Mouse (Mus musculus) embryonic facial prominence, embryonic 14.5 days (tissue): ENCODE data around the gene Necab2. TPM values are rescaled to one million over a fixed set of nuclear protein-coding genes. Genes with fewer than 3 reads are reported as not detected.
A peak's percentile ranks its signal among the peaks of the same experiment; 100 is the strongest.

ENCODE experiments used
- ATAC-seq: fragments of 200-750 bp; cut with Nextera tagmentation; 2 replicates; pipeline ENCODE4 v1.8.0; 2017; ENCODE audit warnings: low read depth, moderate number of reproducible peaks, moderate TSS enrichment
- DNase-seq: peaks from one replicate; pipeline ENCODE4 v3.0.0-alpha.2; 2015; ENCODE audit warnings: low spot score
- H3K27ac ChIP-seq: fragments of 300-500 bp; sonication (generic); replicated peaks from 2 replicates; pipeline ENCODE4 v1.5.1; 2014; ENCODE audit warnings: low read depth, mild to moderate bottlenecking, low read length, moderate library complexity
- H3K27me3 ChIP-seq: fragments of 300-500 bp; sonication (generic); replicated peaks from 2 replicates; pipeline ENCODE4 v1.6.1; 2014; ENCODE audit warnings: low read length; ENCODE audit not compliant: control insufficient read depth, insufficient read depth
- H3K36me3 ChIP-seq: fragments of 300-500 bp; sonication (generic); 2 replicates; pipeline ENCODE4 v1.6.1; 2014; ENCODE audit warnings: low read length, mixed read lengths; ENCODE audit not compliant: control insufficient read depth, insufficient read depth
- H3K4me1 ChIP-seq: fragments of 300-500 bp; sonication (generic); 2 replicates; pipeline ENCODE4 v1.6.1; 2014; ENCODE audit warnings: antibody characterized with exemption, low read length; ENCODE audit not compliant: control insufficient read depth, insufficient read depth
- H3K4me2 ChIP-seq: fragments of 300-500 bp; sonication (generic); 2 replicates; pipeline ENCODE4 v1.6.1; 2014; ENCODE audit warnings: low read depth, mild to moderate bottlenecking, low read length, moderate library complexity, mixed read lengths
- H3K4me3 ChIP-seq: fragments of 300-500 bp; sonication (generic); 2 replicates; pipeline ENCODE4 v1.5.1; 2014; ENCODE audit warnings: low read depth, mild to moderate bottlenecking, low read length
- H3K9ac ChIP-seq: fragments of 300-500 bp; sonication (generic); 2 replicates; pipeline ENCODE4 v1.6.1; 2014; ENCODE audit warnings: low read depth, mild to moderate bottlenecking, low read length, moderate library complexity, mixed read lengths
- H3K9me3 ChIP-seq: fragments of 300-500 bp; sonication (generic); 2 replicates; pipeline ENCODE4 v1.6.1; 2016; ENCODE audit warnings: low read length; ENCODE audit not compliant: control insufficient read depth
- WGBS: fragments of 180-500 bp; shearing (Covaris S2); extraction: QIAGEN DNeasy Blood & Tissue Kit; methylation state at CpG from one replicate; pipeline ENCODE4 v1.1.7; 2014; 5-methylcytosine and 5-hydroxymethylcytosine counted together
- polyA plus RNA-seq: library from polyadenylated mRNA; unstranded; fragments of >200 nt; fragmentation: Nextera tagmentation; extraction: Ambion mirVana; gene quantifications from 2 replicates; pipeline ENCODE4 v1.2.1, GENCODE M21; 2014

The Necab2 gene
- polyA plus RNA-seq, 1 experiment from 2014 or later = 3.2 TPM

- no peak for DNase-seq
Measured at GRCm38 (mm10) chr8:119412037-119412734, 34.3 kb upstream of the Necab2 start.

GRCm38 (mm10) chr8:119412735-119413498, 33.6 kb upstream of the Necab2 start:
- H3K4me1 ChIP-seq = no peaks in the 10 kb centered on the region
- no peak overlapping the region for H3K27ac ChIP-seq
- ATAC-seq (peak; percentile 71), DNase-seq (peak; percentile 87)
- H3K36me3 ChIP-seq = peaks cover 34% of the 10 kb centered on the region
- peak overlapping the region; percentile 47 for H3K4me2 ChIP-seq
- H3K4me3 ChIP-seq = no peak overlapping the region
- no peaks in the 10 kb centered on the region for H3K27me3 ChIP-seq
- WGBS = 10% methylated on average over 18 of the region's 18 CpGs
- H3K9ac ChIP-seq = peak overlapping the region; percentile 34
- no peaks in the 10 kb centered on the region for H3K9me3 ChIP-seq

More at GRCm38 (mm10) chr8:119412037-119412734, 34.3 kb upstream of the Necab2 start:
- peak overlapping the region; percentile 47; the same call in 1 of the 2 replicates for H3K4me2 ChIP-seq
- no peak overlapping the region for H3K4me3 ChIP-seq
- peaks cover 40% of the 10 kb centered on the region for H3K36me3 ChIP-seq
- whole genome bisulfite sequencing = 62% methylated on average over 9 of the region's 10 CpGs
- ATAC-seq = no peak
- no peaks in the 10 kb centered on the region for H3K27me3 ChIP-seq
- H3K9ac ChIP-seq = 0 out of 2 replicates have a peak overlapping the region, but pooled peaks have one; percentile 6
- no peaks in the 10 kb centered on the region for H3K9me3 ChIP-seq
- H3K27ac ChIP-seq = no peak overlapping the region
- H3K4me1 ChIP-seq = no peaks in the 10 kb centered on the region

GRCm38 (mm10) chr8:119413605-119414004, 32.9 kb upstream of the Necab2 start:
- no peak overlapping the region for H3K9ac ChIP-seq
- WGBS = 80% methylated on average over 10 of the region's 10 CpGs
- no peaks in the 10 kb centered on the region for H3K27me3 ChIP-seq
- H3K9me3 ChIP-seq = no peaks in the 10 kb centered on the region
- H3K4me2 ChIP-seq = no peak overlapping the region
- H3K4me1 ChIP-seq = no peaks in the 10 kb centered on the region
- no peak for ATAC-seq
- peaks cover 27% of the 10 kb centered on the region for H3K36me3 ChIP-seq
- no peak for DNase-seq
- no peak overlapping the region for H3K4me3 ChIP-seq
- no peak overlapping the region for H3K27ac ChIP-seq

- Histone ChIP-seq H3K9me3 (no peaks in the 10 kb centered on the region), H3K4me2 (no peak overlapping the region), H3K4me1 (peaks cover 13% of the 10 kb centered on the region), H3K9ac (no peak overlapping the region), H3K27me3 (no peaks in the 10 kb centered on the region), H3K36me3 (no peaks in the 10 kb centered on the region), H3K4me3 (no peak overlapping the region), H3K27ac (no peak overlapping the region)
- 54% methylated on average over 7 of the region's 7 CpGs for WGBS
- ATAC-seq (no peak), DNase-seq (no peak)
Measured at GRCm38 (mm10) chr8:119420318-119420717, 26.2 kb upstream of the Necab2 start.

- 0 out of 2 replicates have a peak overlapping the region, but pooled peaks have one; percentile 9 for H3K9ac ChIP-seq
- peak overlapping the region; percentile 52; the same call in 1 of the 2 replicates for H3K27ac ChIP-seq
- ATAC-seq (no peak), DNase-seq (no peak)
- no peaks in the 10 kb centered on the region for H3K27me3 ChIP-seq
- peaks cover 13% of the 10 kb centered on the region for H3K4me1 ChIP-seq
- no peak overlapping the region for H3K4me3 ChIP-seq
- 51% methylated on average over 9 of the region's 9 CpGs for WGBS
- no peaks in the 10 kb centered on the region for H3K36me3 ChIP-seq
- no peak overlapping the region for H3K4me2 ChIP-seq
- H3K9me3 ChIP-seq = no peaks in the 10 kb centered on the region
Measured at GRCm38 (mm10) chr8:119421603-119422122, 24.9 kb upstream of the Necab2 start.

- H3K4me2 ChIP-seq = no peak overlapping the region
- no peaks in the 10 kb centered on the region for H3K27me3 ChIP-seq
- WGBS = 52% methylated on average over 9 of the region's 9 CpGs
- DNase-seq = peak; percentile 55
- H3K9me3 ChIP-seq = no peaks in the 10 kb centered on the region
- H3K36me3 ChIP-seq = no peaks in the 10 kb centered on the region
- 0 out of 2 replicates have a peak overlapping the region, but pooled peaks have one; percentile 9 for H3K9ac ChIP-seq
- peak overlapping the region; percentile 52; the same call in 1 of the 2 replicates for H3K27ac ChIP-seq
- peak; percentile 61 for ATAC-seq
- no peak overlapping the region for H3K4me3 ChIP-seq
- H3K4me1 ChIP-seq = peaks cover 13% of the 10 kb centered on the region
Measured at GRCm38 (mm10) chr8:119422123-119422711, 24.3 kb upstream of the Necab2 start.

- no peaks in the 10 kb centered on the region for H3K27me3 ChIP-seq
- no peaks in the 10 kb centered on the region for H3K9me3 ChIP-seq
- H3K4me2 ChIP-seq = no peak overlapping the region
- DNase-seq (peak; percentile 59), ATAC-seq (peak; percentile 20)
- peaks cover 16% of the 10 kb centered on the region for H3K4me1 ChIP-seq
- H3K36me3 ChIP-seq = no peaks in the 10 kb centered on the region
- 45% methylated on average over 9 of the region's 9 CpGs for WGBS
- H3K27ac ChIP-seq = no peak overlapping the region
- no peak overlapping the region for H3K9ac ChIP-seq
- H3K4me3 ChIP-seq = no peak overlapping the region
Measured at GRCm38 (mm10) chr8:119423631-119424141, 22.8 kb upstream of the Necab2 start.

- Histone ChIP-seq H3K4me1 (peaks cover 18% of the 10 kb centered on the region), H3K27ac (no peak overlapping the region)
- ATAC-seq = no peak
Measured at GRCm38 (mm10) chr8:119424199-119424733, 22.3 kb upstream of the Necab2 start.

More at GRCm38 (mm10) chr8:119424199-119424733, 22.3 kb upstream of the Necab2 start:
- 78% methylated on average over 10 of the region's 10 CpGs for WGBS
- DNase-seq = no peak
- no peak overlapping the region for H3K9ac ChIP-seq
- no peak overlapping the region for H3K4me3 ChIP-seq
- H3K36me3 ChIP-seq = no peaks in the 10 kb centered on the region
- H3K9me3 ChIP-seq = no peaks in the 10 kb centered on the region
- H3K4me2 ChIP-seq = no peak overlapping the region
- H3K27me3 ChIP-seq = no peaks in the 10 kb centered on the region
